Mouse (Mus musculus) kidney, adult 2 months (tissue): ENCODE data around the gene Mfsd4b1. TPM values are rescaled to one million over a fixed set of nuclear protein-coding genes. Genes with fewer than 3 reads are reported as not detected.

Experiments
- DNase-seq: peaks from one replicate; pipeline ENCODE4 v3.0.0; 2021
- H3K27ac ChIP-seq: fragments of 200-500 bp; 2 replicates; pipeline ENCODE4 v1.5.1; 2012; ENCODE audit warnings: low read depth, low read length, control low read depth, inconsistent platforms; ENCODE audit not compliant: insufficient read depth
- H3K27me3 ChIP-seq: fragments of 200-500 bp; replicated peaks from 2 replicates; pipeline ENCODE4 v1.6.1; 2012; ENCODE audit warnings: mild to moderate bottlenecking, moderate library complexity, low read length, inconsistent platforms; ENCODE audit not compliant: control insufficient read depth, insufficient read depth
- H3K36me3 ChIP-seq: fragments of 200-500 bp; 2 replicates; pipeline ENCODE4 v1.6.1; 2012; ENCODE audit warnings: mild to moderate bottlenecking, moderate library complexity, low read length, inconsistent platforms; ENCODE audit not compliant: control insufficient read depth, insufficient read depth
- H3K4me1 ChIP-seq: fragments of 200-500 bp; 2 replicates; pipeline ENCODE4 v1.6.1; 2011; ENCODE audit warnings: low read length; ENCODE audit not compliant: control insufficient read depth, insufficient read depth
- H3K4me3 ChIP-seq: fragments of 200-500 bp; 2 replicates; pipeline ENCODE4 v1.5.1; 2011; ENCODE audit warnings: mild to moderate bottlenecking, low read depth, low read length, control low read depth; ENCODE audit not compliant: insufficient read depth
- CTCF ChIP-seq: fragments of 200-500 bp; conservative IDR thresholded peaks from 2 replicates; pipeline ENCODE4 v1.5.1; 2011; ENCODE audit warnings: low read depth, mild to moderate bottlenecking, control low read depth, low read length, moderate library complexity, mixed read lengths; ENCODE audit not compliant: insufficient read depth, insufficient read length
- POLR2A ChIP-seq: fragments of 200-500 bp; IDR thresholded peaks from one replicate; pipeline ENCODE4 v1.6.1; 2011; ENCODE audit warnings: low read depth, low read length, control low read depth
- WGBS: fragments of 180-500 bp; shearing (Covaris S2); methylation state at CpG from one replicate; pipeline ENCODE4 v1.1.7; 2018; 5-methylcytosine and 5-hydroxymethylcytosine counted together
- polyA plus RNA-seq: library from polyadenylated mRNA; depleted of rRNA; stranded (reverse); fragments of >200 nt; gene quantifications from 2 replicates; pipeline ENCODE4 v1.2.3, GENCODE M21; 2012

Mfsd4b1 gene
- polyA plus RNA-seq, 1 experiment = 81.5 TPM

- Histone ChIP-seq H3K36me3 (no peaks in the 10 kb centered on the region; the same call in 1 of the 2 replicates), H3K4me1 (peaks cover 27% of the 10 kb centered on the region), H3K4me3 (no peak overlapping the region), H3K27me3 (no peaks in the 10 kb centered on the region), H3K27ac (no peak overlapping the region)
- 91% methylated on average over 8 of the region's 8 CpGs for WGBS
- no peak for DNase-seq
- TF ChIP-seq CTCF = no peak
- no peak for TF ChIP-seq POLR2A
These were observed 29.4 kb upstream of the Mfsd4b1 start for GRCm38 (mm10) chr10:40054455-40054854.

GRCm38 (mm10) chr10:40053896-40054295 lies 28.8 kb upstream of the Mfsd4b1 start:
- peaks cover 22% of the 10 kb centered on the region for H3K4me1 ChIP-seq
- 81% methylated on average over 4 of the region's 4 CpGs for WGBS
- no peak overlapping the region for H3K4me3 ChIP-seq
- H3K27me3 ChIP-seq = no peaks in the 10 kb centered on the region
- no peak overlapping the region for H3K27ac ChIP-seq
- H3K36me3 ChIP-seq = no peaks in the 10 kb centered on the region; the same call in 1 of the 2 replicates
- TF ChIP-seq POLR2A = no peak
- no peak for TF ChIP-seq CTCF
- no peak for DNase-seq

GRCm38 (mm10) chr10:40053257-40053895 lies 28.3 kb upstream of the Mfsd4b1 start:
- H3K4me3 ChIP-seq = no peak overlapping the region
- DNase-seq = peak; percentile 66
- WGBS = 38% methylated on average over 3 of the region's 3 CpGs
- TF ChIP-seq CTCF (peak; percentile 13; the same call in 1 of the 2 replicates), POLR2A (no peak)
- H3K36me3 ChIP-seq = no peaks in the 10 kb centered on the region; the same call in 1 of the 2 replicates
- H3K27me3 ChIP-seq = no peaks in the 10 kb centered on the region
- no peak overlapping the region for H3K27ac ChIP-seq
- peaks cover 17% of the 10 kb centered on the region for H3K4me1 ChIP-seq

- no peaks in the 10 kb centered on the region; the same call in 1 of the 2 replicates for H3K36me3 ChIP-seq
- no peak overlapping the region for H3K4me3 ChIP-seq
- H3K4me1 ChIP-seq = peaks cover 8% of the 10 kb centered on the region
- no peak overlapping the region for H3K27ac ChIP-seq
- H3K27me3 ChIP-seq = no peaks in the 10 kb centered on the region
- TF ChIP-seq CTCF (no peak), POLR2A (no peak)
- no peak for DNase-seq
- WGBS = 65% methylated on average over 3 of the region's 3 CpGs
These were observed 26.9 kb upstream of the Mfsd4b1 start for GRCm38 (mm10) chr10:40051997-40052396.

- TF ChIP-seq POLR2A (no peak), CTCF (no peak)
- Histone ChIP-seq H3K4me3 (no peak overlapping the region), H3K4me1 (peaks cover 2% of the 10 kb centered on the region; the same call in 1 of the 2 replicates), H3K36me3 (no peaks in the 10 kb centered on the region; the same call in 1 of the 2 replicates), H3K27ac (no peak overlapping the region), H3K27me3 (no peaks in the 10 kb centered on the region)
- DNase-seq = no peak
- 73% methylated on average over 2 of the region's 2 CpGs for WGBS
These were observed 25.7 kb upstream of the Mfsd4b1 start for GRCm38 (mm10) chr10:40050763-40051162.

- 13% methylated on average over 4 of the region's 4 CpGs for WGBS
- H3K27me3 ChIP-seq = no peaks in the 10 kb centered on the region
- H3K36me3 ChIP-seq = no peaks in the 10 kb centered on the region
- H3K4me3 ChIP-seq = no peak overlapping the region
- H3K27ac ChIP-seq = no peak overlapping the region
- peaks cover 3% of the 10 kb centered on the region; the same call in 1 of the 2 replicates for H3K4me1 ChIP-seq
- TF ChIP-seq CTCF (peak; percentile 87; the same call in 1 of the 2 replicates), POLR2A (no peak)
- DNase-seq = peak; percentile 86
These were observed 16.3 kb upstream of the Mfsd4b1 start for GRCm38 (mm10) chr10:40041339-40041738.

- DNase-seq = no peak
- peaks cover 3% of the 10 kb centered on the region; the same call in 1 of the 2 replicates for H3K4me1 ChIP-seq
- no peaks in the 10 kb centered on the region for H3K27me3 ChIP-seq
- H3K4me3 ChIP-seq = no peak overlapping the region
- 80% methylated on average over 24 of the region's 24 CpGs for WGBS
- no peak for TF ChIP-seq CTCF
- no peak for TF ChIP-seq POLR2A
- no peaks in the 10 kb centered on the region for H3K36me3 ChIP-seq
- no peak overlapping the region for H3K27ac ChIP-seq
These were observed 11.9 kb upstream of the Mfsd4b1 start for GRCm38 (mm10) chr10:40036686-40037560.
